8 mouse cellular contexts compared by ENCODE assay signal in the genomic region with DNA sequence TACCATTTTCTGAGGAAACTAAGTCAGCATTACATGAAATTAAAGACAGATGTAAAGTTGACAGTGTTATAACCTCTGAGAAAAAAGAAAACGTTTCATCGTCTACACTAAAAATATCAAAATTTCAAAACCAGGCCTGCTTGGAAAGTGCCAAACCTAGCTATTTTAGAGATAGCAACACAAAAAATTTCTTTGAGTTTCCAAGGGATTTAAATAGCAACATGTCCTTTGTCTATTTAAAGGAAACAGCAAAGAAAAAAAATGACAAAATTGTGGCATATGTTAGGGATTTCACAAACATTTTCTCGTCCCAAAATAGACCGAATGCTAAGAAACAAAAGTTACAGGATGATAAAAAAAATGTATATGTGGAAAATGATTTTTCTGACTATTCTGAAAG. TPM values are rescaled to one million over a fixed set of nuclear protein-coding genes. Genes with fewer than 3 reads are reported as not detected.
DNase-seq lines count a peak whose midpoint lies in the region; ATAC-seq and TF ChIP-seq lines count a peak whose summit lies in the region.

No protein-coding gene starts in this region.

- no peak for ATAC-seq in heart, postnatal 0 days (ENCODE audit: insufficient read depth, low read depth)
- ATAC-seq in forebrain, embryonic 11.5 days (replicated peaks; ENCODE audit: low FRiP score) = no peak
- ATAC-seq in limb, embryonic 13.5 days (ENCODE audit: low FRiP score, low read depth) = no peak

- no peak for TF ChIP-seq CTCF in heart, postnatal 0 days (IDR thresholded peaks at IDR 0.05; ENCODE audit: low read depth)
- TF ChIP-seq CTCF in heart, adult 2 months (IDR thresholded peaks at IDR 0.05) = no peak
- TF ChIP-seq CTCF in E14TG2a.4 (conservative IDR thresholded peaks at IDR 0.05; ENCODE audit: low read length) = no peak

- no peaks in the 10 kb centered on the region for H3K27me3 ChIP-seq in heart, postnatal 0 days (ENCODE audit: control insufficient read depth, insufficient read depth, low read length)
- peaks cover 3% of the 10 kb centered on the region for H3K27me3 ChIP-seq in heart, adult 2 months (ENCODE audit: control insufficient read depth, insufficient read depth, low read length)
- peaks cover 9% of the 10 kb centered on the region for H3K27me3 ChIP-seq in E14TG2a.4 (ENCODE audit: insufficient read depth, low read length)
- no peaks in the 10 kb centered on the region for H3K27me3 ChIP-seq in forebrain, embryonic 11.5 days (ENCODE audit: control insufficient read depth, insufficient read depth, low read length)
- H3K27me3 ChIP-seq in limb, embryonic 13.5 days = peaks cover 9% of the 10 kb centered on the region

- peak overlapping the region; percentile 91; the same call in 1 of the 2 replicates for H3K4me2 ChIP-seq in heart, postnatal 0 days (ENCODE audit: low read depth, low read length)
- H3K4me2 ChIP-seq in forebrain, embryonic 11.5 days (ENCODE audit: low read depth, low read length, severe bottlenecking) = peak overlapping the region; percentile 58; the same call in 1 of the 2 replicates
- H3K4me2 ChIP-seq in limb, embryonic 13.5 days (replicated peaks) = peak overlapping the region; percentile 93

- intact Hi-C loops in heart, adult 2 months (cut with DNase I) = no loop called here
- intact Hi-C loops in left cerebral cortex, postnatal 36 days (cut with DNase I) = loop anchor here (5.0 kb wide), 2 partner anchors 156 to 566 kb away; no protein-coding TSS in a partner anchor

- DNase-seq in heart, postnatal 0 days (ENCODE audit: low spot score) = no peak
- no peak for DNase-seq in heart, adult 2 months
- no peak for DNase-seq in forebrain, embryonic 11.5 days (ENCODE audit: low spot score)
- DNase-seq in right cerebral cortex, postnatal 14 days = no peak
- no peak for DNase-seq in left cerebral cortex, postnatal 36 days (ENCODE audit: low spot score in 2 of 2)
- DNase-seq in layer of hippocampus, postnatal 10 days (ENCODE audit: low spot score in 2 of 2) = no peak

- H3K4me3 ChIP-seq in heart, postnatal 0 days (ENCODE audit: low read depth, low read length) = no peak overlapping the region
- no peak overlapping the region for H3K4me3 ChIP-seq in heart, adult 2 months
- H3K4me3 ChIP-seq in E14TG2a.4 (replicated peaks; ENCODE audit: low read length) = peak overlapping the region; percentile 81; the same call in 1 of the 2 replicates
- H3K4me3 ChIP-seq in forebrain, embryonic 11.5 days (ENCODE audit: low read depth, low read length) = no peak overlapping the region
- H3K4me3 ChIP-seq in limb, embryonic 13.5 days = peak overlapping the region; percentile 59

- H3K4me1 ChIP-seq in heart, postnatal 0 days (ENCODE audit: control insufficient read depth, insufficient read depth) = no peaks in the 10 kb centered on the region
- H3K4me1 ChIP-seq in heart, adult 2 months (ENCODE audit: control insufficient read depth, insufficient read depth, low read length) = no peaks in the 10 kb centered on the region
- H3K4me1 ChIP-seq in E14TG2a.4 (replicated peaks; ENCODE audit: low read depth, low read length) = peaks cover 8% of the 10 kb centered on the region; the same call in 1 of the 2 replicates
- no peaks in the 10 kb centered on the region for H3K4me1 ChIP-seq in forebrain, embryonic 11.5 days (replicated peaks; ENCODE audit: control insufficient read depth, insufficient read depth, low read length)
- H3K4me1 ChIP-seq in limb, embryonic 13.5 days = 0 out of 2 replicates have a peak, but pooled peaks cover 5% of the 10 kb centered on the region

- TF ChIP-seq EP300 in heart, postnatal 0 days (IDR thresholded peaks at IDR 0.05; ENCODE audit: low read depth) = no peak
- no peak for TF ChIP-seq EP300 in heart, adult 2 months (IDR thresholded peaks at IDR 0.05; ENCODE audit: insufficient read depth, low read depth, low read length)

- H3K79me2 ChIP-seq in heart, adult 2 months (replicated peaks; ENCODE audit: control insufficient read depth, insufficient read depth, low read length) = no peaks in the 10 kb centered on the region

- H3K36me3 ChIP-seq in heart, postnatal 0 days (replicated peaks; ENCODE audit: control insufficient read depth, insufficient read depth, low read length) = no peaks in the 10 kb centered on the region
- no peaks in the 10 kb centered on the region for H3K36me3 ChIP-seq in heart, adult 2 months (ENCODE audit: control insufficient read depth, insufficient read depth, low read length)
- H3K36me3 ChIP-seq in E14TG2a.4 (ENCODE audit: insufficient read depth, low read length) = no peaks in the 10 kb centered on the region
- no peaks in the 10 kb centered on the region for H3K36me3 ChIP-seq in forebrain, embryonic 11.5 days (ENCODE audit: control insufficient read depth, insufficient read depth, low read length)
- no peaks in the 10 kb centered on the region for H3K36me3 ChIP-seq in limb, embryonic 13.5 days

- TF ChIP-seq POLR2A in heart, adult 2 months (IDR thresholded peaks at IDR 0.05; ENCODE audit: insufficient read depth, low read depth, low read length) = no peak

- H3K27ac ChIP-seq in heart, postnatal 0 days (ENCODE audit: low read depth) = no peak overlapping the region
- no peak overlapping the region for H3K27ac ChIP-seq in heart, adult 2 months
- H3K27ac ChIP-seq in forebrain, embryonic 11.5 days (ENCODE audit: low read depth, low read length) = no peak overlapping the region
- no peak overlapping the region for H3K27ac ChIP-seq in limb, embryonic 13.5 days

- H3K9me3 ChIP-seq in heart, postnatal 0 days (replicated peaks; ENCODE audit: control insufficient read depth, low read length) = no peaks in the 10 kb centered on the region
- no peaks in the 10 kb centered on the region for H3K9me3 ChIP-seq in E14TG2a.4 (ENCODE audit: low read length)
- no peaks in the 10 kb centered on the region for H3K9me3 ChIP-seq in forebrain, embryonic 11.5 days (ENCODE audit: control insufficient read depth, low read length)
- H3K9me3 ChIP-seq in limb, embryonic 13.5 days = no peaks in the 10 kb centered on the region

- 82% methylated on average over 4 of the region's 4 CpGs for WGBS in heart, postnatal 0 days
- WGBS in heart, adult 2 months = 76% methylated on average over 4 of the region's 4 CpGs
- 82% methylated on average over 4 of the region's 4 CpGs for WGBS in forebrain, embryonic 11.5 days
- 65% methylated on average over 4 of the region's 4 CpGs for WGBS in limb, embryonic 13.5 days

- no peak overlapping the region for H3K9ac ChIP-seq in heart, postnatal 0 days (replicated peaks; ENCODE audit: low read depth, low read length)
- H3K9ac ChIP-seq in heart, adult 2 months (ENCODE audit: low read depth, low read length) = no peak overlapping the region
- H3K9ac ChIP-seq in forebrain, embryonic 11.5 days (ENCODE audit: low read length) = no peak overlapping the region
- 0 out of 2 replicates have a peak overlapping the region, but pooled peaks have one; percentile 70 for H3K9ac ChIP-seq in limb, embryonic 13.5 days

RNA-seq across cellular contexts. Expression of a gene that starts 0.8 kb away (rescaled TPM):
- not detected in 2 replicates for total RNA-seq in heart, postnatal 0 days (2014; rRNA removed; ENCODE audit: low replicate concordance)
- 0.14 and 0.16 TPM in 2 replicates for polyA plus RNA-seq in heart, postnatal 0 days (2015; fragmentation: Nextera tagmentation; extraction: Ambion mirVana)
- not detected for total RNA-seq in heart, adult 2 months (2021)
- not detected in 2 replicates for polyA plus RNA-seq in heart, adult 2 months (2012; rRNA removed)
- 0.11 and 0.24 TPM in 2 replicates for polyA plus RNA-seq in forebrain, embryonic 11.5 days (2014; fragmentation: Nextera tagmentation; extraction: Ambion mirVana)
- 0.39 and 0.49 TPM in 2 replicates for polyA plus RNA-seq in limb, embryonic 13.5 days (2015; fragmentation: Nextera tagmentation; extraction: Ambion mirVana)
- total RNA-seq in left cerebral cortex, postnatal 36 days (2021) = 1 to 10 TPM; 2.4 to 3.5 TPM
- under 1 TPM; 0.87 to 0.89 TPM for total RNA-seq in layer of hippocampus, postnatal 10 days (2021)

RNA-seq across cellular contexts. Expression of a gene that starts 20.2 kb away (rescaled TPM):
- 1.6 and 6.9 TPM in 2 replicates for total RNA-seq in heart, postnatal 0 days (2014; rRNA removed; ENCODE audit: low replicate concordance)
- polyA plus RNA-seq in heart, postnatal 0 days (2015; fragmentation: Nextera tagmentation; extraction: Ambion mirVana) = 2.9 and 5.5 TPM in 2 replicates
- under 1 TPM; 0.57 TPM for total RNA-seq in heart, adult 2 months (2021)
- polyA plus RNA-seq in heart, adult 2 months (2012; rRNA removed) = 0.23 and 0.41 TPM in 2 replicates
- 0.51 and 0.99 TPM in 2 replicates for polyA plus RNA-seq in forebrain, embryonic 11.5 days (2014; fragmentation: Nextera tagmentation; extraction: Ambion mirVana)
- polyA plus RNA-seq in limb, embryonic 13.5 days (2015; fragmentation: Nextera tagmentation; extraction: Ambion mirVana) = 1.8 and 2.4 TPM in 2 replicates
- total RNA-seq in left cerebral cortex, postnatal 36 days (2021) = 100 to 1,000 TPM; 618 to 709 TPM
- 100 to 1,000 TPM; 288 to 320 TPM for total RNA-seq in layer of hippocampus, postnatal 10 days (2021)

Comparison
In these comparisons a context has a peak if more than half of its experiments do, and no peak if none do; other contexts are left out.
1. H3K4me3 ChIP-seq: peak in E14TG2a.4 (single experiment) and limb, embryonic 13.5 days (single experiment); none in heart, postnatal 0 days (single experiment), heart, adult 2 months (single experiment) and forebrain, embryonic 11.5 days (single experiment).
2. RNA of a gene that starts 20.2 kb away (total RNA-seq): 618 to 709 TPM in left cerebral cortex, postnatal 36 days and 288 to 320 TPM in layer of hippocampus, postnatal 10 days; 1.6 to 6.9 TPM in heart, postnatal 0 days and 0.57 TPM in heart, adult 2 months; every median in the first group is over 10 times any median in the second.
3. Peak in every context shown above with its lines, with median percentiles within 50 percentile points of each other: H3K4me2 ChIP-seq.